Mouse (Mus musculus) inflammation-experienced regulatory T-cells (primary cell): ENCODE measurements around the gene Pdzd3. TPM values are rescaled to one million over a fixed set of nuclear protein-coding genes. Genes with fewer than 3 reads are reported as not detected.

Source experiments
- polyA plus RNA-seq, 2 experiments: library from polyadenylated mRNA; unstranded; fragments of 100-300 nt; shearing (Covaris generic); gene quantifications; one replicate each; pipeline ENCODE4 v1.2.1; 2017

Gene Pdzd3
- polyA plus RNA-seq, result under 1 TPM in 1 of 2 experiments, not detected in 1; 0.52 TPM

DNA sequence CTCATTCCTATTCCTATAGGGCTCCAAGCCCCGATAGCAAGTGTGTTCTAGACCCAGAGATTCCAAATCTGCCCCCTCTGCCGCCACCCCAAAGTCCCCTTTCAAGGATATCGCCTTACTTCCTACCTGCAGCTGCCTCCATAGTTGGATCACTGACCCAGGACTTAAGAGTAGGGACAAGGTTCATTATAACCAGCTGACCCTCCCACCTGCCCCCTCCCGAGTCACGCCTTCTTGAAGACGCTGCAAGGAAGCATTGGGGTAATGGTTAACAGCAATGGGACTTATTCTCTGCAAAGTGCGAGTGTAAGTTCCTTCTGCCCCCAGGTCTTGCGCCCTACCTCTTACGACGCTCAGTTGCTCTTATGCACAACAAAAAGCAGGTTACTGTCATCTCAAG, at the start of gene Pdzd3:
Gene Pdzd3, minus strand, starts transcription at position 158 of the 400 bp plus-strand sequence.

GRCm38 (mm10) chr9:44288076-44288958, 37.0 kb upstream of the Pdzd3 start, which contains the start of gene Abcg4:
Gene Abcg4, minus strand, starts transcription at chr9:44288615.

DNA sequence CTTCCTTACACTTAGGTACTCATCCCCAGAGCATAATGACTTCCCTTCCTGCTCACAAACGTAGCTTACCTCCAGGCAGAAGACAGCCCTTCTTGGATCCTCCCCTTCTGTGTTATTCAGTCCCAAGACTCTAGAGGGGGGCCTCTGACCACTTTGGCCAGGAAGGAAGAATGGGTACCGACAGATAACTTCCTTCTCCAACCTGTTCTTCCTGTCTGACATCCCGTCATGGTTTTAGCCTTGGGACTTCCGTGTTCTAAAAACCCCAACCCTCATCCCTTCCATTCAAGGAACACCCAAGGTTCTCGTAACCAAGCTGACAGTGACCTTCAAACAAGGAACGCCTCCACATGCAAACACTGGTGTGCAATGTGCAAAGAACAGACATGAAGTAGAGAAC, 17.2 kb upstream of the Pdzd3 start, which contains the start of gene Nlrx1:
Gene Nlrx1, minus strand, starts transcription at position 168 of the 400 bp plus-strand sequence.

GRCm38 (mm10) chr9:44240399-44240798, 10.9 kb downstream of the Pdzd3 start, which contains the start of gene Ccdc153:
Gene Ccdc153, plus strand, starts transcription at chr9:44240676.

GRCm38 (mm10) chr9:44233802-44234478, 17.3 kb downstream of the Pdzd3 start, which contains the start of gene Cbl:
Gene Cbl, minus strand, starts transcription at chr9:44234049.

Other genes with a start within 250 kb of the Pdzd3 start
- 100 to 1,000 TPM; 133 to 149 TPM for gene Thy1, start 208.1 kb downstream of the Pdzd3 start, polyA plus RNA-seq
- gene Usp2, start 184.4 kb downstream of the Pdzd3 start, polyA plus RNA-seq, result 1 to 10 TPM; 6.0 to 9.6 TPM
- gene Mfrp, start 149.7 kb downstream of the Pdzd3 start, polyA plus RNA-seq, result under 1 TPM in 1 of 2 experiments, not detected in 1; 0.86 TPM
- gene C1qtnf5, start 144.2 kb downstream of the Pdzd3 start, polyA plus RNA-seq, result not detected
- under 1 TPM in 1 of 2 experiments, not detected in 1; 0.12 TPM for gene Gm49380, start 138.0 kb downstream of the Pdzd3 start, polyA plus RNA-seq
- 10 to 100 TPM; 24.5 to 37.9 TPM for gene Rnf26, start 138.0 kb downstream of the Pdzd3 start, polyA plus RNA-seq
- gene Mcam, start 117.0 kb downstream of the Pdzd3 start, polyA plus RNA-seq, result under 1 TPM in 1 of 2 experiments, not detected in 1; 0.75 TPM
- 10 to 100 TPM; 26.8 to 44.8 TPM for gene Cbl, start 17.4 kb downstream of the Pdzd3 start, polyA plus RNA-seq
- gene Ccdc153, start 10.8 kb downstream of the Pdzd3 start, polyA plus RNA-seq, result not detected
- 10 to 100 TPM; 11.3 to 16.4 TPM for gene Nlrx1, start 17.1 kb upstream of the Pdzd3 start, polyA plus RNA-seq
- gene Abcg4, start 37.1 kb upstream of the Pdzd3 start, polyA plus RNA-seq, result 1 to 10 TPM in 1 of 2 experiments, not detected in 1; 1.8 TPM
- 10 to 100 TPM; 23.9 to 26.8 TPM for gene Hinfp, start 54.2 kb upstream of the Pdzd3 start, polyA plus RNA-seq
- 10 to 100 TPM; 14.2 to 23.6 TPM for gene C2cd2l, start 68.8 kb upstream of the Pdzd3 start, polyA plus RNA-seq
- gene Dpagt1, start 74.5 kb upstream of the Pdzd3 start, polyA plus RNA-seq, result 10 to 100 TPM; 22.6 to 23.7 TPM
- 10 to 100 TPM; 65.6 to 69.5 TPM for gene H2afx, start 83.2 kb upstream of the Pdzd3 start, polyA plus RNA-seq
- gene Hmbs, start 92.8 kb upstream of the Pdzd3 start, polyA plus RNA-seq, result 10 to 100 TPM; 30.2 to 35.7 TPM
- 10 to 100 TPM; 58.3 to 75.2 TPM for gene Vps11, start 110.2 kb upstream of the Pdzd3 start, polyA plus RNA-seq
- 10 to 100 TPM; 14.3 to 22.9 TPM for gene Hyou1, start 128.0 kb upstream of the Pdzd3 start, polyA plus RNA-seq
- gene Slc37a4, start 145.4 kb upstream of the Pdzd3 start, polyA plus RNA-seq, result 10 to 100 TPM; 25.8 to 34.7 TPM
- 1,000 to 10,000 TPM; 1,442 to 1,600 TPM for gene Rps25, start 155.7 kb upstream of the Pdzd3 start, polyA plus RNA-seq
- gene Trappc4, start 156.1 kb upstream of the Pdzd3 start, polyA plus RNA-seq, result 100 to 1,000 TPM; 121 to 140 TPM
- 10 to 100 TPM; 52.3 to 59.9 TPM for gene Ccdc84, start 167.1 kb upstream of the Pdzd3 start, polyA plus RNA-seq
- gene Foxr1, start 189.7 kb upstream of the Pdzd3 start, polyA plus RNA-seq, result under 1 TPM in 1 of 2 experiments, not detected in 1; 0.15 TPM
- gene Upk2, start 203.5 kb upstream of the Pdzd3 start, polyA plus RNA-seq, result under 1 TPM in 1 of 2 experiments, not detected in 1; 0.70 TPM
- 10 to 100 TPM; 20.6 to 24.6 TPM for gene Bcl9l, start 231.4 kb upstream of the Pdzd3 start, polyA plus RNA-seq